Mouse (Mus musculus) heart, embryonic 16.5 days (tissue): ENCODE measurements around the gene Zfp566. TPM values are rescaled to one million over a fixed set of nuclear protein-coding genes. Genes with fewer than 3 reads are reported as not detected.
"Not testable (repeated sequence)": the region's sequence is repeated elsewhere in the genome, so short reads cannot be mapped to it uniquely, and the experiment has no call there.

ENCODE experiments used
- ATAC-seq: fragments of 200-750 bp; cut with Nextera tagmentation; replicated peaks from 2 replicates; pipeline ENCODE4 v1.8.0; 2017; ENCODE audit warnings: moderate number of reproducible peaks; ENCODE audit not compliant: insufficient read depth, low FRiP score; ENCODE audit errors: extremely low read depth
- H3K27ac ChIP-seq: fragments of 300-500 bp; sonication (generic); 2 replicates; pipeline ENCODE4 v1.5.1; 2014; ENCODE audit warnings: mild to moderate bottlenecking, low read length, control low read depth, moderate library complexity
- H3K27me3 ChIP-seq: fragments of 300-500 bp; sonication (generic); 2 replicates; pipeline ENCODE4 v1.6.1; 2014; ENCODE audit warnings: low read length, mixed read lengths; ENCODE audit not compliant: control insufficient read depth, insufficient read depth
- H3K36me3 ChIP-seq: fragments of 300-500 bp; sonication (generic); 2 replicates; pipeline ENCODE4 v1.6.1; 2014; ENCODE audit not compliant: control insufficient read depth, insufficient read depth
- H3K4me1 ChIP-seq: fragments of 300-500 bp; sonication (generic); 2 replicates; pipeline ENCODE4 v1.6.1; 2014; ENCODE audit warnings: low read length, mixed read lengths; ENCODE audit not compliant: control insufficient read depth, insufficient read depth
- H3K4me2 ChIP-seq: fragments of 300-500 bp; sonication (generic); 2 replicates; pipeline ENCODE4 v1.6.1; 2014; ENCODE audit warnings: low read depth, mild to moderate bottlenecking, control low read depth, low read length
- H3K4me3 ChIP-seq: fragments of 300-500 bp; sonication (generic); 2 replicates; pipeline ENCODE4 v1.5.1; 2014; ENCODE audit warnings: mild to moderate bottlenecking, control low read depth, low read length
- H3K9ac ChIP-seq: fragments of 300-500 bp; sonication (generic); 2 replicates; pipeline ENCODE4 v1.6.1; 2014; ENCODE audit warnings: low read length, control low read depth
- H3K9me3 ChIP-seq: fragments of 300-500 bp; sonication (generic); replicated peaks from 2 replicates; pipeline ENCODE4 v1.6.1; 2016; ENCODE audit warnings: low read length; ENCODE audit not compliant: control insufficient read depth
- WGBS: fragments of 180-500 bp; shearing (Covaris S2); extraction: QIAGEN DNeasy Blood & Tissue Kit; methylation state at CpG from one replicate; pipeline ENCODE4 v1.1.7; 2014; 5-methylcytosine and 5-hydroxymethylcytosine counted together
- polyA plus RNA-seq: library from polyadenylated mRNA; unstranded; fragments of >200 nt; fragmentation: Nextera tagmentation; extraction: Ambion mirVana; gene quantifications from 2 replicates; pipeline ENCODE4 v1.2.1, GENCODE M21; 2015

Zfp566 gene
- 6.2 and 7.1 TPM in 2 replicates for polyA plus RNA-seq

DNA sequence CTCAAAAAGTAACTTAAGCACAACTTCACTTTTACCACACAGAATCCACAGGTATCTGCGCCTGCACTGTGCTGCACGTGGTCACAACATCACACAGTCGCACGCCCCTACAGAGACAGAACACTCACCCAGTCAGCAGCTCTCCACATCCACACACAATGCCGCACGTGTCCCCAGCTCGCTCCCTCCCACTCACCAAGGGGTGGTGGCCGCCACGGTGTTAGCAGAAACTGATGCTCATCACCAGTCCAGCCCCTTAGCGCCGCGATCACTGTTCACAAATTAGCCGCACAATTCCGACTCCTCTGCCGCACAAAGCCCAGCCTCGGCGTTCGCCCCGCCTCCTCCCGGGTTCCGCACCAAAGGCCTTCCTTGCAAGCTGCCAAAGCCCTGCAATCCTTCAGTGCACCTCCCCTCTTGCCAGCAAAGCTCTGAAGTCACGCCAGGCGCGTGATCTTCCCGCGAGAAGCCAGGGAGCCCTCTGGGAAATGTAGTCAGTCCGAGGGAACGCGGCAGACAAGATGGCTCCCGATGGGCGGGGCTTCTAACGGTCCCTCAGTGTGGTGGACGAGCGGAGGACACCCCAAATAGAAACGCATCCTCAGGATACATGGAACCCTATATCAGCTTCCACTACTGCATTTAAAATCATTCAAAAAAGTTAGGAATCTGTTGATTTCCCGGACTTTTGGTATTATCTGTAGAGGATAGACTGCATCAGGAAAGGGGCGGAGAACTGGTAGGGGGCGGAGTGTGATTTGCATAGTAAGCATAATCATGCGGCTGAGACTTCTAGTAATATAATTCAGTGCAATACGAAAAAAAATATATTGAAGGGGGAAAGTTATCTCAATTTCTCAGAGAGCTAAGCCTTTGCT lies at the start of gene Zfp566, which contains the start of gene Gm26920:
TSS of gene Zfp566 (minus strand) at position 436 of the 878 bp plus-strand sequence.
TSS of gene Gm26920 (minus strand) at position 319 of the 878 bp plus-strand sequence.
- Histone ChIP-seq H3K4me2 (peak within 1 kb of the TSS; percentile 66), H3K4me3 (peak within 1 kb of the TSS; percentile 71), H3K27me3 (no peaks in the 10 kb centered on the region), H3K27ac (peak within 1 kb of the TSS; percentile 71), H3K9me3 (no peaks in the 10 kb centered on the region), H3K9ac (peak within 1 kb of the TSS; percentile 77), H3K36me3 (peaks cover 4% of the 10 kb centered on the region), H3K4me1 (peaks cover 19% of the 10 kb centered on the region)
- peak; percentile 92 for ATAC-seq
- WGBS = under 1% methylated on average over 40 of the region's 40 CpGs

DNA sequence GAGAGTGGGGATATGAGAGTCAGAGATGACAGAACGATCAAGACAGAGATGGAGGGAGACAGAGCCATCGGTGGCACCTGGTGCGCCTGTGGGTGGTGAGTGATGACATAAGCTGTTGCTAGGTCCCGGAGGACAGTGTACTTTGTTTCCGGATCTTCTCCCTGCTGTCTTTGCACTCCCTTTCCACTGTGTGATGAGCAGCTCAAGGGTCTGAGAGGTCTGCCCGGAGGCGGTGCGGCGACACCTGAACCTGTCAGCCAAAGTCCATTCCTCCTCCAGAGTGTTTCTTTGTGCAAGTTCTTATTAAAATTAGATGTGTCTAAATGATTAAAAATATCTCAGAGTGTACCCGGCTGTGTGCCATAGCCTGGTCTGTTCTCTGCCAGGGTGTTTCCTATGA lies 46.5 kb upstream of the Zfp566 start:
- peaks cover 45% of the 10 kb centered on the region for H3K36me3 ChIP-seq

DNA sequence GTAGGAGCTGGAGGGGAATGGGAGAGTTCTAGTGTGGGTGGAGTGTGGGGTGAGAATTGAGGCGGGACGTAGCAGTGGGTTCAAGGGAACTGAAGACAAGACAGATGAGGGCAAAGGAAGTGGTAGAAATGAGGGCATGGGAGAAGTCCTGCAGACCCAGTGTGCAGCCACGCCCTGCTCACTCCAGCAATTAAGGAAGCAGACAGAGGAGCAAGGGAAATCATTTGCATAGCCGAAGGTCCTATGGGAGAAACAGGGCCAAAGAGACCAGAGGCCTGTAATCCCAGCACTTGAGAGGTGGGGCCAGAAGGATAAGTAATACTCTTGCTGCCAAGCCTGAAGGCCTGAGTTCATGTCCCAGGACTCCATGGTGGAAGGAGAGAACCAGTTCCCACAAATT lies 42.1 kb upstream of the Zfp566 start:
- WGBS = 98% methylated on average over 4 of the region's 4 CpGs
- no peak overlapping the region for H3K4me2 ChIP-seq

More for the DNA sequence above, 46.5 kb upstream of the Zfp566 start:
- ATAC-seq = no peak
- Histone ChIP-seq H3K4me2 (no peak overlapping the region), H3K4me1 (no peaks in the 10 kb centered on the region), H3K27ac (no peak overlapping the region), H3K9ac (no peak overlapping the region), H3K4me3 (no peak overlapping the region), H3K9me3 (peaks cover 12% of the 10 kb centered on the region), H3K27me3 (no peaks in the 10 kb centered on the region)
- whole genome bisulfite sequencing = 79% methylated on average over 10 of the region's 10 CpGs

DNA sequence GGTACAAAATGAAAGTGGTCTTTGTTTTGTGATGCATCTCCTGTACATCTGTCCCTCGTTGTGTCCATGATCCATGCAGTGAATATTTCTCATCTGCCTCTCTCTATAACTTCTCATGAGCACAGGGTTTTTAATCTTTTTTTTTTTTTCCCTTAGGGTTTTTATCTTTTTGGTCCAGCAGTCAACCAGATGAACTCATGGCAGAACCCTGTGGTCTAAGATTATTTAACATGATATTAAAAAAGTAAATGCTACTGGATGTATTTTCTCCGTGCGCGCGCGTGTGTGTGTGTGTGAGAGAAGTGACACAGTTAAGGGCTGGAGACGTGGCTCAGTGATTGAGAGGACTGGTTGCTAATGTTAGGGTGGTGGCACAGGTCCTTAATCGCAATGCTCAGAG lies 39.6 kb upstream of the Zfp566 start:
- 97% methylated on average over 8 of the region's 8 CpGs for WGBS
- Histone ChIP-seq H3K9me3 (peaks cover 14% of the 10 kb centered on the region), H3K4me1 (no peaks in the 10 kb centered on the region), H3K27me3 (no peaks in the 10 kb centered on the region), H3K9ac (no peak overlapping the region), H3K4me3 (no peak overlapping the region), H3K4me2 (no peak overlapping the region), H3K27ac (no peak overlapping the region), H3K36me3 (peaks cover 75% of the 10 kb centered on the region)
- no peak for ATAC-seq

More for the DNA sequence above, 42.1 kb upstream of the Zfp566 start:
- no peak overlapping the region for H3K27ac ChIP-seq
- H3K4me1 ChIP-seq = no peaks in the 10 kb centered on the region
- H3K4me3 ChIP-seq = no peak overlapping the region
- H3K36me3 ChIP-seq = peaks cover 67% of the 10 kb centered on the region
- ATAC-seq = no peak
- peaks cover 10% of the 10 kb centered on the region for H3K9me3 ChIP-seq
- no peaks in the 10 kb centered on the region for H3K27me3 ChIP-seq
- no peak overlapping the region for H3K9ac ChIP-seq

DNA sequence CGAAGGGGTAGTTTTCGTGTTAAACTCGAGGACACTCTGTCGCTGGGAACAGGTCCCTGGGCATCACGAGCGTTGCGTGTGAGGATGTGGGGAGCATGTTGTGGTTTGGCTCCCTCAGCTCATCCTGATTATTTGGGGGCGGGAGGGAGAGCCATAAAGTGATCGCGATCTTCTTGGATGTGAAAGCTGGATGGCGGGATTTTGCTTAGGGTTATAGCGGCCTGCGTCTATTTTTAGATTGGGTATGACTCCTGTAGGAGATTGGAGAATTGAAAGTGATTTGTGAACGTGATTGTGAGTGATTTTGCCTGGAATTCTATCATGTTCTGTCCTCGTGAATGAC lies 31.8 kb upstream of the Zfp566 start:
- Histone ChIP-seq H3K4me1 (peaks cover 5% of the 10 kb centered on the region; the same call in 1 of the 2 replicates), H3K4me2 (peak overlapping the region; percentile 95), H3K36me3 (peaks cover 13% of the 10 kb centered on the region), H3K9me3 (0 out of 2 replicates have a peak, but pooled peaks cover 2% of the 10 kb centered on the region), H3K4me3 (peak overlapping the region; percentile 89), H3K27me3 (no peaks in the 10 kb centered on the region), H3K9ac (peak overlapping the region; percentile 95), H3K27ac (peak overlapping the region; percentile 91)
- 3% methylated on average over 15 of the region's 15 CpGs for WGBS
- no peak; the same call in 1 of the 2 replicates for ATAC-seq

DNA sequence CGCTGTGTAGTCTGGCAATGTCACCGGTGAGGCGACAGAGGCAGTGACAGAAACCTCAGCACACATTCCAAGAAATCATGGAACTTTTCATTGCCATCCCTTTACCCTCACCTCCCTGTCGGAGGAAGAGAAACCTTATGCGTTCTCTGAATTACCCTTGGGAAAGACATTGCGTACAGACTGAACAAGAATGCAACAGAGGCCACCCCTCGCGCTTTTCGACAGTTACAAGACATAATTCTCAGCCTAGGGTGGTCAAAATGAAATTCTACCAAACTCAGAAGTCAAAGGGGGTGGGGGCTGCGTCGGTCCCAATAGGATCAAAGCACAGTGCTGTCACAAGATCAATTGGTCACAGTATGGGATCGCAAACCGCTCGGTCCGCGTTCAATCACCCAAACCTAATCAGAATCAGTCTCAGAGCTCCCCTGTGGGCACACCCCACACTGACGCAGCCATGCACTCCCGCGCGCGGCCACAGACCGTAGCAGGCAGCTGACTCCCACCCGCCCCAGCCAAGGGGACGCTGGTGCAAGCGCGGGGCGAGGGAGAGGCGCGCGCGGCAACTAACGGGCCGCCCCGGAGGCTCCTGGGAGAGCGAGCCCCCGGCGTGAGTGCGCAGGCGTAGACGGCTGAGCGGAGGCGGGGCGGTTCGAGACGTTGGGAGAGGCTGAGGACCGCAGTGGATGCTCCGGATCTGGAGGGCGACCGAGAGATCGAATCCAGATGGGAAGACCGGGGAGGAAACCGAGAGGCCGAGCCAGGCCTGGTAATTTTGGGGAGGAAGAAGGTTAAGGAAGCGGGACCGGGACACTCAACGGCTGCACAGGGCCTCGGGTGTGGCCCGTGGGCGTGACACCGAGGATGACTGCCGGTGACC lies 31.2 kb upstream of the Zfp566 start, which contains the start of gene Zfp382:
TSS of gene Zfp382 (plus strand) at position 635 of the 880 bp plus-strand sequence.
- Histone ChIP-seq H3K27ac (peak within 1 kb of the TSS; percentile 91), H3K27me3 (no peaks in the 10 kb centered on the region), H3K9me3 (no peaks in the 10 kb centered on the region), H3K4me3 (peak within 1 kb of the TSS; percentile 89), H3K9ac (peak within 1 kb of the TSS; percentile 95), H3K4me1 (peaks cover 5% of the 10 kb centered on the region; the same call in 1 of the 2 replicates), H3K36me3 (peaks cover 7% of the 10 kb centered on the region), H3K4me2 (peak within 1 kb of the TSS; percentile 95)
- under 1% methylated on average over 61 of the region's 61 CpGs for WGBS
- ATAC-seq = peak; percentile 96

DNA sequence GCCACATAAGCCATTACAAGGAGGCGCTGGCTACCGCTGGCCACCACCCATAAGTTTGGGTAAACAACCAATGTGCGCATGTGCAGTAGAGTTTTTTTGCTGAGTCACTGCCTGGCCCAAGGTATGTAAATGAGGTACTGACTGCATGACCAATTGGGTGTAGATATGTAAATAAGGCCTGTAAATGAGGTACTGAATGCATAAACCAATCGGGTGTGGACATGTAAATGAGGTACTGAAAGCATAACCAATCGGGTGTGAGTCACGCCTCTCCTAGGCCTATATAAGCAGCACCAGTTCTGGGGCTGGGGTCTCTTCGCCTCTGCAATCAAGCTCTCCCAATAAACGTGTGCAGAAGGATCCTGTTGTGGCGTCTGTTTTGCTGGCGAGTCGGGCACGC lies 27.6 kb upstream of the Zfp566 start:
- not testable (repeated sequence) for H3K9me3 ChIP-seq, H3K4me3 ChIP-seq, H3K36me3 ChIP-seq, H3K9ac ChIP-seq, ATAC-seq, H3K27me3 ChIP-seq, H3K27ac ChIP-seq, H3K4me1 ChIP-seq, H3K4me2 ChIP-seq
- WGBS = 91% methylated on average over 12 of the region's 12 CpGs

DNA sequence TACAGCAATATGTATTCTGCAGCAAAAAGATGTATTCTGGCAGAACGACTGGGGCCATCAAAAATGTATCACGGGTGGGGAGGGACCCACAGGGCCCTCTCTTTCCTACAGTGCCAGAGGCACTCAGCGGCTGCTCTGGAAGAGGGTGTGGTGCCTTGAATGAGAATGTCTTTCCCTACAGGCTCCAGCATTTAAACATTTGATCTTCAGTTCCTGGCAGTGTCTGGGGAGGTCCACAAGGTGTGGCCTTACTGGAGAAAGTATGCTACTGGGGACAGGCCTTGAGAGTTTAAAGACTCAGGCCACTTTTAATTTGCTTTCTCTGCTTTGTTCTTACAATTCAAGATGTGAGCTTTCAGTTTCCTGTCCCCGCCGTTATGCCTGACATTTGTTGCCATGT lies 25.7 kb upstream of the Zfp566 start:
- Histone ChIP-seq H3K4me3 (no peak overlapping the region), H3K4me2 (no peak overlapping the region), H3K27me3 (no peaks in the 10 kb centered on the region), H3K9me3 (0 out of 2 replicates have a peak, but pooled peaks cover 3% of the 10 kb centered on the region), H3K27ac (no peak overlapping the region), H3K36me3 (no peaks in the 10 kb centered on the region), H3K9ac (no peak overlapping the region), H3K4me1 (no peaks in the 10 kb centered on the region)
- WGBS = 89% methylated on average over 5 of the region's 5 CpGs
- ATAC-seq = no peak
